Mouse (Mus musculus) C2C12 (cell line): ENCODE results near the gene Nova2.

ENCODE experiments used
- CEBPB ChIP-seq: IDR thresholded peaks from one replicate; pipeline ENCODE4 v1.6.1; 2011; ENCODE audit warnings: low read depth, mild to moderate bottlenecking, control low read depth, moderate library complexity
- CTCF ChIP-seq: IDR thresholded peaks from one replicate; pipeline ENCODE4 v1.5.1; 2011; ENCODE audit not compliant: control insufficient read depth, insufficient read depth, insufficient read length
- MAX ChIP-seq: IDR thresholded peaks from one replicate; pipeline ENCODE4 v1.6.1; 2011; ENCODE audit warnings: mild to moderate bottlenecking, control low read depth
- MYOD1 ChIP-seq: IDR thresholded peaks from one replicate; pipeline ENCODE4 v1.6.1; 2011; ENCODE audit warnings: low read depth; ENCODE audit not compliant: control insufficient read depth, insufficient read length
- MYOG ChIP-seq: IDR thresholded peaks from one replicate; pipeline ENCODE4 v1.6.1; 2011; ENCODE audit not compliant: control insufficient read depth, insufficient read length; ENCODE audit errors: extremely low read depth
- USF1 ChIP-seq: IDR thresholded peaks from one replicate; pipeline ENCODE4 v1.6.1; 2011; ENCODE audit warnings: low read depth, mild to moderate bottlenecking, control low read depth, moderate library complexity

DNA sequence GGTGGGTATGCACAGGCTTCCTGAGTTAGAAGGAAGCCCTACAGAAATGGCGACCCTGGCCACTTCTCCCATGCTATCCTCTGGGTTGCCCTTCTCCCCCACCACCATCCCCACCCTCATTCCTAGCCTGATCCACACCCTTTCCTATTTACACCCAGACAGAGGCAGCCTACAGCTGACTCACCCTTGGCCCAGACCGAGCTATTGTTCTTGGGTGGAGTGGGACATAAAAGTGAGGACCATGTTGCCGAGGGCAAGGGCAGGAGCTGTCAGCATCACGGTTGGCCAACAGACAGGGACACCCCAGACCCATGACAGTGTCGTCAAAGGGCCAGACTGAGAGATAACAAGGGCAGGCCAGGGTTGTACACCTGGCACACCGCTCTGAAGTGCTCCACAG lies 22.5 kb downstream of the Nova2 start:
- no peak for TF ChIP-seq CTCF
- no peak for TF ChIP-seq MYOG
- no peak for TF ChIP-seq MAX
- TF ChIP-seq MYOD1, result no peak
- TF ChIP-seq USF1, result no peak
- TF ChIP-seq CEBPB, result no peak
